Mouse (Mus musculus) induced T-regulatory cell, adult 2 months (primary cell): ENCODE data around the gene Wdr34.
A peak's percentile ranks its signal among the peaks of the same experiment; 100 is the strongest.
"Not testable (repeated sequence)": the region's sequence is repeated elsewhere in the genome, so short reads cannot be mapped to it uniquely, and the experiment has no call there.

Experiments used
- DNase-seq: peaks from one replicate; pipeline ENCODE4 v3.0.0-alpha.2; 2012; ENCODE audit warnings: low read depth

The Wdr34 gene

GRCm38 (mm10) chr2:30066046-30066901 lies 17.6 kb upstream of the Wdr34 start:
- peak; percentile 94 for DNase-seq

GRCm38 (mm10) chr2:30064298-30064697 lies 15.6 kb upstream of the Wdr34 start:
- DNase-seq = peak; percentile 38

- DNase-seq = peak; percentile 60
Measured at GRCm38 (mm10) chr2:30063791-30064190, 15.1 kb upstream of the Wdr34 start.

GRCm38 (mm10) chr2:30063235-30063634 lies 14.6 kb upstream of the Wdr34 start:
- DNase-seq = peak; percentile 45

GRCm38 (mm10) chr2:30062249-30063093 lies 13.8 kb upstream of the Wdr34 start:
- DNase-seq = peak; percentile 74

GRCm38 (mm10) chr2:30061215-30062166 lies 12.8 kb upstream of the Wdr34 start:
- DNase-seq = peak; percentile 83

DNA sequence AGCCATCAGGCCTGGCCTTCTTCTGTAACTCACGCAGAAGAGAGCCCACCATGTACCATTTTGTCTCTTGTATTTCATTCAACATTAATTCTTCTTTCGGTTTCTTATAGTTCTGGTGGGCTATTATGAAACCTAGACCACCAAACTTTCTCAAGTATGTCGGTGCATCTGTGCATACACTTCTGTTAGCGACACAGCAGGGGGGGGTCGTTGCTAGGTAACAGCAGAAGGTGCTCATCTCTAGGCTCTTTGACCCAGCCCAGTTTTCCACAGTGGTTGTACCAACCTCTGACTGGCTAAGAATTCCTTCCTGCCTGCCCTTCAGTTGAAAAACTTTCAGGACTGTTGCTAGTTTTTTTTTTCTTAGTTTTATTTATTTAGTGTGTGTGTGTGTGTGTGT lies 9.7 kb upstream of the Wdr34 start:
- no peak for DNase-seq

- peak; percentile 44 for DNase-seq
Measured at GRCm38 (mm10) chr2:30057223-30057904, 8.7 kb upstream of the Wdr34 start, which contains the start of gene Set. Gene Set (plus strand): TSS chr2:30057378.

- no peak for DNase-seq
Measured at GRCm38 (mm10) chr2:30056736-30057135, 8.1 kb upstream of the Wdr34 start.

- DNase-seq = not testable (repeated sequence)
Measured at GRCm38 (mm10) chr2:30055310-30055709, 6.6 kb upstream of the Wdr34 start.

DNA sequence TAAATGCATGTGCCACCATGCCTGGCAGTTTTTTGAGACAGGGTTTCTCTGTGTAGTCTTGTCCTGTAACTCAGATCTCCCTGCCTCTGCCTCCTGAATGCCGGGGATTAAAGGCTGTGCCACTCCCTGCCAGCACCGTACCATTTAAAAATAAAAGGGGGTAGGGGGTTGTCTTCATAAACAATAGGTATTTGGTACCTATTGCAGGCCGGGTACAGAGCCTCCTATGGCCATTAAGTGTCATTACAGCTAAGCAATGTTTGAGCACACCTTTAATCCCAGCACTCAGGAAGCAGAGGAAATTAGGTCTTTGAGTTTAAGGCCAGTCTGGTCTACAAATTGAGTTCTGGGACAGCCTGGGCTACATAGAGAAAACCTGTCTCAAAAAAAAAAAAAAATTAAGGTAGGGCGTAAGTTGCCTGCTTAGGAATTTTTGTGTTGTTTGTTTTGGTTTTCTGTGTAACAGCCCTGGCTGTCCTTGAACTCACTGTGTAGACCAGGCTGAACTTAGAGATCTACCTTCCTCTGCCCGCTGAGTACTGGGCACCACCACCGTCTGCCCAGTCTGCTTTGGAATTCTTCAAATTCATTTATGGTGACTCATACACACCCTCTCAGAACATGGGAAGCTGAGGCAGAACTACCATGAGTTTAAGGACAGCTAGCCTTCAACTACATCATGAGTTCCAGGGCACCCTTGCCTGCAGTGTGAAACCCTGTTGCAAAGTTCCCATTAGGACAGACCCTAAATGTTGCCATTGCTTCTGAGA lies 3.5 kb upstream of the Wdr34 start:
- DNase-seq = peak; percentile 66

- no peak for DNase-seq
Measured at GRCm38 (mm10) chr2:30049831-30050230, 1.1 kb upstream of the Wdr34 start.

- DNase-seq = no peak
Measured at GRCm38 (mm10) chr2:30048101-30048501, 580 bp downstream of the Wdr34 start.

GRCm38 (mm10) chr2:30047127-30047526 lies 1.6 kb downstream of the Wdr34 start:
- no peak for DNase-seq

DNA sequence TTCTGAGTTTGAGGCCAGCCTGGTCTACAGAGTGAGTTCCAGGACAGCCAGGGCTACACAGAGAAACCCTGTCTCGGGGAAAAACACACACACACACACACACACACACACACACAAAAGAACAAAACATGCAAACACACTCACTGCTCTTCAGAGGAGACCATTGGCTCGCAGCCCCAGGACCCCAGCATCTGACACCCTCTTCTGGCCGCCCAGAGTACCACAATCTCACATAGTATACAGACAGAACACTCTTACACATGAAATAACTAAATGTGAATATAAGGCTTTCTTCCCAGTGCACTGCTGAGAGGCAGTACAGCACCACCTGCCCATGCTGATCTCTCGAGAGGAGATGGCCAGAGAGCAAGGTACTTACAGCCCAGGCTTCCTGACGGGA lies 4.1 kb downstream of the Wdr34 start:
- DNase-seq = no peak

GRCm38 (mm10) chr2:30042445-30042844 lies 6.2 kb downstream of the Wdr34 start:
- DNase-seq = peak; percentile 86

DNA sequence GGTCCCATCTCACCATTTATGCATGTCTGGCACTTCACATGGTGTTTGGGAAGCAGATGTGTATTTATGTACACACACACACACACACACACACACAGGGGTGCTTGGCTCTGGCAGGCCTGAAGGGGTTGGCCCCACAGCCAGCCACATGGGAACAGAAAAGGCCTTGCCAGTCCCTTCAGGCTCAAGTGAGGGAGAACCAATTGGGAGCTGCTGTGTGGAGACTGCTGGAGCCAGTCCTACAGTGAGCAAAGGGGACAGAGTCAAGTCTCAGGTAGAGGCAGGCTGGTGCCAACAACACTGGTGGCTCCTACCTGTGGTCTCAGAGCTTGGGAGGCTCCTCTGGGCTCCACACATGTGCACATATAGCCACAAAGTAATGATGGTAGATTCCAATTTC lies 9.0 kb downstream of the Wdr34 start:
- DNase-seq = no peak

DNA sequence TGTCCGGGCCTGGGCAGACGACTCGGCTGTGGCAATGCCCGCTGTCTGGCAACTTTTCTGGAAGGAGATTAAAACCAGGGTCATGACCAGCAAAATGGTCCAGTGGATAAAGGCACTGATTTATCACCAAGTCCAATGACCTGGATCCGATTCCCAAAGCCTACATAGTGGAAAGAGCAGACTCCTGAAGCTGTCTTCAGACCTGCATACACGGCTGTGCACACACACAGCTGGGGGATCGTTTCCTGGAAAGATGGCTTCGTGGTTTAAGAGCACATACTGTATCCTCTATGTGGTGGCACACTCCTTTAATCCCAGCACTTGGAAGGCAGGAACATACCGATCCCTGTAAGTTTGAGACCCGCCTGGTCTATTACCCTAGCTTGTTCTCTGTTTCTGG lies 10.3 kb downstream of the Wdr34 start:
- DNase-seq = no peak

GRCm38 (mm10) chr2:30037762-30038161 lies 10.9 kb downstream of the Wdr34 start:
- DNase-seq = no peak

- no peak for DNase-seq
Measured at GRCm38 (mm10) chr2:30032957-30033356, 15.7 kb downstream of the Wdr34 start.
